Mouse (Mus musculus) stomach, postnatal 0 days (tissue): Measurements from ENCODE around the gene Tulp2.

Experiments used
- CTCF ChIP-seq: IDR thresholded peaks from 2 replicates; pipeline ENCODE4 v1.5.1; 2016; ENCODE audit warnings: antibody characterized with exemption, low read depth, mild to moderate bottlenecking, moderate library complexity
- EP300 ChIP-seq: optimal IDR thresholded peaks from 2 replicates; pipeline ENCODE3; 2016; ENCODE audit warnings: antibody characterized with exemption

DNA sequence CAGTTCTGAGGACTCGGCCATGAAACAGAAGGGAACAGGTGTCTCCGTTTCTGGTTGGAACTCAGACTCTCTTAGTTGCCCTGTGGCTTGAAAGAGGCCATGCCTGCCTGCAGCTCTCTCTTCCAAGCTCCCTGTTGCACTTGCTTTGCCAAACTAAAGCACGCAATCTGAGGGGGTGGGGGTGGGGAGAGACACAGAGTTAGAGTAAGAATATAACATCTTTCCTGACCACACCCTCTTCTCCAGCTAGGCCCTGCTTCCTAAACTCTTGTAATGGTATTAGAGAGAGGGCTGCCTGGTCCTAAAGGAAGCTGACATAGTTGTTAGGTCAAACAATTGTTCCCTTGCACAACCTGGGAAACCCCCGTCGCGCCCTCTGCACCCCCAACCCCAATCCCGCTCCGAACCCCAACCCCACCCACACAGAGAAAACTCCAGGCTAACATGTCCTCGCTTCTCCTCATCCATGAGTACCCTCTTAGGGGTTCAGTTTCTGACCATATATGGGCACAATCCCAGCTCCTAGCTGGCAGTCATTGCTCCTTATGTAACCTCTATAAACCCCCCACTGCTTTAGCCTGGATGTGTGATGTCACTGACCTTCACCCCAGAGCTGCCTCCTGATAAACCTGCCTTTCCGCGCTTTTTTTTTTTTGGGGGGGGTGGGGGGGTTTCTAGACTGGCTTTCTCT lies 69.3 kb downstream of the Tulp2 start:
- no peak for TF ChIP-seq EP300
- no peak for TF ChIP-seq CTCF
